Mouse (Mus musculus) embryonic fibroblast, embryonic 13.5 days (primary cell): ENCODE measurements at regions not wholly inside any gene's neighbourhood (a gene's known extent, or its start where the extent isn't known, plus 50 kb on each side); places are given as distances from the start of the nearest gene placed in this dataset.

Source experiments
- CTCF ChIP-seq: IDR thresholded peaks from 2 replicates; pipeline ENCODE4 v1.5.1; 2011; ENCODE audit warnings: mild to moderate bottlenecking, control low read depth, low read length, moderate library complexity, borderline replicate concordance; ENCODE audit not compliant: insufficient read depth
- POLR2A ChIP-seq: IDR thresholded peaks from 2 replicates; pipeline ENCODE4 v1.6.1; 2011; ENCODE audit warnings: low read depth, mild to moderate bottlenecking, control low read depth, low read length, moderate library complexity

DNA sequence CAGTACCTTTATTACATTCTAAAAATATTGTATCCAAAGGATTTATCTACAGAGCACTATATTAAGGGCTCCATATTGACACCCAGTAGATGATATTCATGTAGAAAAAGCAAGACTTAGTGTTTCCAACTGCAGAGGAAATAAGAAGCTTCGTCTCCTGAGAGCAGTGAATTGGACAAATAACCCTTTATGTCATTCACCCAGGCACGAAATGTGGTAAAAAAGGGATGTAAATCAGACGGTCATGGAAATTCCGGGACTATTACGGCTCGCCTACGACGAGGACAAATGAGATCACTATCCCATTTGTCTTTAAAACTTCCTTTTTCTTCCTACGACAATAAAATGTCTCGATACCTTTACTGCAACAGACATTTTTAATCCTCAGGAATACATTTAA is 104.8 kb upstream of the E2f7 start:
- no peak for TF ChIP-seq CTCF
- TF ChIP-seq POLR2A = no peak
